Mouse (Mus musculus): ENCODE results near the gene Gm904.
"Not testable (repeated sequence)": the region's sequence is repeated elsewhere in the genome, so short reads cannot be mapped to it uniquely, and the experiment has no call there.

The Gm904 gene

GRCm38 (mm10) chr13:50642928-50643327, at the start of gene Gm904:
Gm904 (plus strand) TSS chr13:50643228.
- DNase-seq (ENCODE audit: low spot score in 2 of 2): not testable (repeated sequence)

GRCm38 (mm10) chr13:50648771-50649170, 5.7 kb downstream of the Gm904 start:
- not testable (repeated sequence) for DNase-seq (ENCODE audit: low spot score in 2 of 2)
